13 mouse cellular contexts compared by ENCODE assay signal in genomic region chr16:91970461-91970860, GRCm38 (mm10).
DNase-seq lines count a peak whose midpoint lies in the region; ATAC-seq and TF ChIP-seq lines count a peak whose summit lies in the region.
"Had no signal": no experiment of that assay in that cellular context is flagged by ENCODE, and none has a peak within 500 bp of the region (broad histone marks: within the 10 kb centered on the region; RNA-seq: fewer than 3 reads in every experiment).

No protein-coding gene starts in this region.

- H3K27ac ChIP-seq in kidney, postnatal 0 days, result peak overlapping the region; percentile 70; the same call in 1 of the 2 replicates
- peak overlapping the region; percentile 77 for H3K27ac ChIP-seq in heart, embryonic 15.5 days
- H3K27ac ChIP-seq: limb, embryonic 15.5 days; midbrain, embryonic 13.5 days; neural tube, embryonic 13.5 days had no signal

- H3K9me3 ChIP-seq in kidney, postnatal 0 days (replicated peaks; ENCODE audit: low read length), result no peaks in the 10 kb centered on the region
- H3K9me3 ChIP-seq in heart, embryonic 15.5 days (replicated peaks), result no peaks in the 10 kb centered on the region
- H3K9me3 ChIP-seq: limb, embryonic 15.5 days; midbrain, embryonic 13.5 days; neural tube, embryonic 13.5 days had no signal

- ATAC-seq in kidney, postnatal 0 days (replicated peaks; ENCODE audit: low FRiP score, low read depth), result no peak
- ATAC-seq in heart, embryonic 15.5 days (replicated peaks; ENCODE audit: insufficient number of reproducible peaks, insufficient read depth, low FRiP score, low read depth), result no peak
- ATAC-seq in monocyte, adult 5-6 weeks (replicated peaks; ENCODE audit: insufficient number of reproducible peaks, low FRiP score, low TSS enrichment, poor library complexity, severe bottlenecking), result no peak
- ATAC-seq: intestine, postnatal 0 days; midbrain, embryonic 13.5 days had no signal

- WGBS in kidney, postnatal 0 days, result 78% methylated on average over 4 of the region's 4 CpGs
- WGBS in heart, embryonic 15.5 days, result 44% methylated on average over 4 of the region's 4 CpGs

- no peak overlapping the region for H3K4me3 ChIP-seq in kidney, postnatal 0 days (replicated peaks; ENCODE audit: low read depth, low read length)
- no peak overlapping the region for H3K4me3 ChIP-seq in heart, embryonic 15.5 days
- H3K4me3 ChIP-seq: limb, embryonic 15.5 days; midbrain, embryonic 13.5 days; neural tube, embryonic 13.5 days had no signal

- no peak for TF ChIP-seq CTCF in kidney, postnatal 0 days (IDR thresholded peaks at IDR 0.05; ENCODE audit: low read depth)

- H3K27me3 ChIP-seq in kidney, postnatal 0 days (ENCODE audit: insufficient read depth, low read length), result no peaks in the 10 kb centered on the region
- no peaks in the 10 kb centered on the region for H3K27me3 ChIP-seq in heart, embryonic 15.5 days
- H3K27me3 ChIP-seq: limb, embryonic 15.5 days; midbrain, embryonic 13.5 days; neural tube, embryonic 13.5 days had no signal

- no peaks in the 10 kb centered on the region for H3K36me3 ChIP-seq in kidney, postnatal 0 days (ENCODE audit: insufficient read depth, low read length)
- no peaks in the 10 kb centered on the region for H3K36me3 ChIP-seq in heart, embryonic 15.5 days
- H3K36me3 ChIP-seq: limb, embryonic 15.5 days; midbrain, embryonic 13.5 days; neural tube, embryonic 13.5 days had no signal

- no peak overlapping the region for H3K9ac ChIP-seq in kidney, postnatal 0 days (ENCODE audit: low read depth, low read length)
- H3K9ac ChIP-seq in heart, embryonic 15.5 days, result no peak overlapping the region
- H3K9ac ChIP-seq: limb, embryonic 15.5 days; midbrain, embryonic 13.5 days; neural tube, embryonic 13.5 days had no signal

- H3K4me2 ChIP-seq in kidney, postnatal 0 days (ENCODE audit: low read length), result no peak overlapping the region
- no peak overlapping the region; the same call in 1 of the 2 replicates for H3K4me2 ChIP-seq in heart, embryonic 15.5 days
- H3K4me2 ChIP-seq: limb, embryonic 15.5 days; midbrain, embryonic 13.5 days; neural tube, embryonic 13.5 days had no signal

- peaks cover 9% of the 10 kb centered on the region; the same call in 1 of the 2 replicates for H3K4me1 ChIP-seq in kidney, postnatal 0 days (replicated peaks; ENCODE audit: insufficient read depth, low read length)
- peaks cover 20% of the 10 kb centered on the region for H3K4me1 ChIP-seq in heart, embryonic 15.5 days (replicated peaks)

- DNase-seq in kidney, postnatal 0 days (ENCODE audit: low spot score), result no peak
- DNase-seq in kidney, postnatal 4 days, result no peak
- peak; percentile 24 to 65 for DNase-seq in heart, adult 18-20 months
- DNase-seq in lung, postnatal 36 days, result peak; percentile 7
- no peak for DNase-seq in urinary bladder, adult 18-20 months (ENCODE audit: low spot score in 2 of 2)
- DNase-seq: adrenal gland, postnatal 25 days; cerebellum, adult 11 months had no signal

Comparison
In these comparisons a context has a peak if more than half of its experiments do, and no peak if none do; other contexts are left out.
1. DNase-seq: peak in heart, adult 18-20 months (2 of 2) and lung, postnatal 36 days (single experiment); none in kidney, postnatal 0 days (single experiment), kidney, postnatal 4 days (0 of 2) and urinary bladder, adult 18-20 months (0 of 2).